Mouse (Mus musculus): ENCODE measurements around the gene B3galt1.

DNA sequence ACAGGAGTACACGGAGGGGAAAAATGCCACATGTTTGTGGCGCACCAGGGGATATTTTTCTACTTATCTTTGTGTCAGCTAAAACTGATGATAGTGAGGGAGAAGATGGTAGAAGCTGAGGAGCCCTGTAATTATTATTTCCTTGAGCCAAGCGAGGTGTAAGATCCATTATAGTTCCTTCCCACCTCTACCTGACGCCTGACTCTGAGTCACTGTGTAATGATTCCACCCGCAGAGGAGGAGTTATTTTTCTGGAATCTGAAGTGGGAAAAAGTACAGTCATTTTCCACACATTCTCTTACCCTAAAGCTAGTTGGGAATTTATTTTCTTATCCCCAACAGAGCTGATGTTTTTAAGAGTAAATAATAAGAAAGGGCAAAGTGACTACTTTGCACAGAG, 475.1 kb downstream of the B3galt1 start:
- TF ChIP-seq POLR2A (IDR thresholded peaks at IDR 0.05; ENCODE audit: insufficient read depth, low read length) (no peak), CTCF (IDR thresholded peaks at IDR 0.05; ENCODE audit: low read depth, low read length) (no peak)
